Mouse (Mus musculus): ENCODE measurements at regions not wholly inside any gene's neighbourhood (a gene's known extent, or its start where the extent isn't known, plus 50 kb on each side); places are given as distances from the start of the nearest gene placed in this dataset.

DNA sequence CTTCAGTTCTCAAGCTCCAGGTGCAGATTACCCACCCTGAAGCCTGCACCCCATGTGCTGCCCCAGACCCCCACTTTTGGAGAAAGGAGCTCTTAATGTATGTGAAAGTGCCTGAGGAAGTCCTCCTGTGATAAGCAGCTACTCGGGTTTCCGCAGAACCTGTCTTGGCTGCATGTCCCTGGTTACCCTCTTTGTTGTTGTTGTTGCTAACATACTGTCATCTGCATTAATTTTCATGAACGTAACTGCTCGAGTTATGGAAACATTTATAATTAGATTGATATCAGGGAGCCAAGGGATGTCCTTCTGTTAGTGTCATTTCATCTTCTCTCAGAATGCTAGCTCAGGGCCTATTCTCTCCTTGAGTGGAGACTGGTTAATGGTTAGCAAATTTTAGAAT, 808.3 kb upstream of the Car8 start:
- H3K27me3 ChIP-seq (replicated peaks) = peaks cover 12% of the 10 kb centered on the region
- H3K4me3 ChIP-seq (replicated peaks) = no peak overlapping the region
- H3K36me3 ChIP-seq (replicated peaks; ENCODE audit: low read length) = no peaks in the 10 kb centered on the region
- H3K4me1 ChIP-seq = peaks cover 2% of the 10 kb centered on the region; the same call in 1 of the 2 replicates
- no peaks in the 10 kb centered on the region for H3K9me3 ChIP-seq
- no peak for TF ChIP-seq GATA1 (IDR thresholded peaks at IDR 0.05; ENCODE audit: borderline replicate concordance, low read length)
- no peak for TF ChIP-seq FLI1 (IDR thresholded peaks at IDR 0.05; ENCODE audit: low read length)

DNA sequence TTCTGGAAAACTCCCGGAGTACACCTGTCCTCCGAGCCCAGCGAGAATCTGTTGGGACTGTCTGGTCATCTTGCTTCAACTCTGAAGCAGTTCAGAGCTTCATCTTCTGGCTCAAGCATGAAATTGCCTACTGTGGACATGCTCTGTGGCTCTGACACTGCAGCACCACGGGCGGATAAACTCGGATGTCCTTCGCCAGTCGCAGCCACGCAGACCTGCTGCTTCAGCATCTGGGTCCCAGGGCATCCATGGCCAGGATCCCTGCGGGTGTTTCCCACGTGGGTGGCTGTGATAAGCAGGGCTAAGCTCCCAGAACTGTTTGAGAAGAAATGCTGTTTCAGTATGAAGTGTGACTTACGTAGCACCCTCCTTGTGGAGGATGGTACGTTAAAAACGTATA, 807.6 kb upstream of the Car8 start:
- H3K9me3 ChIP-seq = no peaks in the 10 kb centered on the region
- peaks cover 5% of the 10 kb centered on the region; the same call in 1 of the 2 replicates for H3K4me1 ChIP-seq
- peaks cover 16% of the 10 kb centered on the region for H3K27me3 ChIP-seq (replicated peaks)
- no peak for TF ChIP-seq FLI1 (IDR thresholded peaks at IDR 0.05; ENCODE audit: low read length)
- TF ChIP-seq GATA1 (IDR thresholded peaks at IDR 0.05; ENCODE audit: borderline replicate concordance, low read length) = no peak
- H3K4me3 ChIP-seq (replicated peaks) = no peak overlapping the region
- no peaks in the 10 kb centered on the region for H3K36me3 ChIP-seq (replicated peaks; ENCODE audit: low read length)

DNA sequence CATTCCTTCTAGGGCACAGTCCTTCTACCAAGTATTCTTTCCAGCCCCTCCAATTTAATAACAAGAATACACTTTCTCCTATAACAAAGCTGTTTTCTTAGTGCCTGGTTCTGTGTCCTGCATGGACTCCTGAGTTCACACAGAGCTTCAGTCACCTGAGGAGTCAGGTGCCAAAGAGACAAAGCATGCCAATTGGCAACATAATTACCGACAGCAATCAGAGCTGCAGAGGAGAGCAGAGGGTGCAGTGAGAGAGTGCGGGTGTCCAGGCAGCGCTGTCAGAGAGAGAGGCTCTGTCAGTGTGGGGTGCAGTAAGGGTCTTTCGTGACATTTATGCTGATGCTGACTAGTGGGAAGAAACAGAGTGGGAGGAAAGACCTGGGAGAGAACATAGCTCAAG, 807.2 kb upstream of the Car8 start:
- TF ChIP-seq GATA1 (IDR thresholded peaks at IDR 0.05; ENCODE audit: borderline replicate concordance, low read length) = no peak
- TF ChIP-seq FLI1 (IDR thresholded peaks at IDR 0.05; ENCODE audit: low read length) = no peak
- no peak overlapping the region for H3K4me3 ChIP-seq (replicated peaks)
- no peaks in the 10 kb centered on the region for H3K36me3 ChIP-seq (replicated peaks; ENCODE audit: low read length)
- peaks cover 13% of the 10 kb centered on the region for H3K27me3 ChIP-seq (replicated peaks)
- H3K9me3 ChIP-seq = no peaks in the 10 kb centered on the region
- peaks cover 5% of the 10 kb centered on the region; the same call in 1 of the 2 replicates for H3K4me1 ChIP-seq

DNA sequence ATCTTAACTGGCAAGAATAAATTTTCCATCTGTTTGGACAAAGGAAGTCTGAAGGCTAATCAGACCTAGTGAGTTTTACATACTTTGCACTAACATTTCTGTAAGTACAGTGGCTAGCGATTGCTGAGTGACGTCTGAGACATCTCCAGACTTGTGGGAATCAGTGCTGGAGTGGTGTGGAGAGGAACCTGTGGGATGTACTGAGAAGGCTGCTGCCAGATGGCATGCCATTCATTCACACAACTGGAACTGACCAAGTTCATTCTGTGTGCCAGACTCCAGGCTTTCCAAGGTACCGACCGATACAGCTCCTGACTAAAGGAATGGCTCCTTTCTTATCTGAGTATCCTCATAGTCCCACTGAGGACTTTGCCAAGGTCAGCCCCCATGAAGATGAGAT, 797.2 kb upstream of the Car8 start:
- H3K4me3 ChIP-seq (replicated peaks) = no peak overlapping the region

DNA sequence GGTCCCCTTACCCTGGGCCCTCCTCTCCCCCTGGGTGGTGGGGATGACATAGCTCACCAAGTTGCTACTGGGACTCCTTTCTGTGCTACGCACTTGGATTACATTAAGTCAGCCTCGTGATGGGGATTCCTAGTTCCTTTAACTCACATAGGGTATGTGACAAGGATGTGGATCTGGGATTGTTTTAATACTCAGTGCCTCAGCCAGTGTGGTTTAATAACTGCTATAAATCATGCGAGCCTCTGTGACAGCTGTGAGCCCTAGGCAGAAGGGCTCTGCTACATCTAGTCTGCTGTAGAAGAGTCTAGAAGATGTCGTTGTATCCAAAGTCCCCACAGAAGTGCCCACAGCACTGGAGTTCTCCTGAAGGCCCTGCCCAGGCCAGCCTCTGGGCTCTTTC, 796.5 kb upstream of the Car8 start:
- H3K27me3 ChIP-seq (replicated peaks) = peaks cover 41% of the 10 kb centered on the region
- peaks cover 7% of the 10 kb centered on the region for H3K9me3 ChIP-seq
- TF ChIP-seq GATA1 (IDR thresholded peaks at IDR 0.05; ENCODE audit: borderline replicate concordance, low read length) (no peak), FLI1 (IDR thresholded peaks at IDR 0.05; ENCODE audit: low read length) (no peak)
- peaks cover 9% of the 10 kb centered on the region for H3K4me1 ChIP-seq
- H3K4me3 ChIP-seq (replicated peaks) = no peak overlapping the region
- no peaks in the 10 kb centered on the region for H3K36me3 ChIP-seq (replicated peaks; ENCODE audit: low read length)

More for the DNA sequence above, 797.2 kb upstream of the Car8 start:
- no peaks in the 10 kb centered on the region for H3K36me3 ChIP-seq (replicated peaks; ENCODE audit: low read length)
- peaks cover under 1% of the 10 kb centered on the region; the same call in 1 of the 2 replicates for H3K9me3 ChIP-seq
- peaks cover 9% of the 10 kb centered on the region for H3K4me1 ChIP-seq
- no peak for TF ChIP-seq FLI1 (IDR thresholded peaks at IDR 0.05; ENCODE audit: low read length)
- TF ChIP-seq GATA1 (IDR thresholded peaks at IDR 0.05; ENCODE audit: borderline replicate concordance, low read length) = no peak
- peaks cover 42% of the 10 kb centered on the region for H3K27me3 ChIP-seq (replicated peaks)

DNA sequence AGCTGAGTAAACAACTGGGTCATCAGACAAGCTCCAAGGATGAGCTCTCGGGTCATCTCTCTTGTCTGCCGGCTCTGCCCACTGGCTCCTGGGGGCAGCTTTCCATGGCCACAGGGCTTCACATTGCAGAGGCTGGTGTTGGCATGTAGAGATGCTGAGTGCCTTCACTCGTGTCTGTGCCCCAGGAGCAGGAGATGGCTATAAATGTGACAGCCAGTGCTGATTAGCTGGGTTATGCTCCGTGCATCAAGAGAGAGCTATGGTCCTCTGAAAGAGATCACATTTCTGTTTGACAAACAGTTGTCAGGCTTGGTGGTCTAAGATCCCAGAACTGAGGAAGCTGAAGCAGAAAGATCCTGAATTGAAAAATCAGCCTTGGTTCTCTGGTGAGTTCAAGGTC, 795.4 kb upstream of the Car8 start:
- TF ChIP-seq GATA1 (IDR thresholded peaks at IDR 0.05; ENCODE audit: borderline replicate concordance, low read length) (no peak), FLI1 (IDR thresholded peaks at IDR 0.05; ENCODE audit: low read length) (no peak)
- H3K4me3 ChIP-seq (replicated peaks) = no peak overlapping the region
- no peaks in the 10 kb centered on the region for H3K36me3 ChIP-seq (replicated peaks; ENCODE audit: low read length)
- H3K4me1 ChIP-seq = peaks cover 9% of the 10 kb centered on the region
- peaks cover 35% of the 10 kb centered on the region for H3K27me3 ChIP-seq (replicated peaks)
- H3K9me3 ChIP-seq = peaks cover 7% of the 10 kb centered on the region

DNA sequence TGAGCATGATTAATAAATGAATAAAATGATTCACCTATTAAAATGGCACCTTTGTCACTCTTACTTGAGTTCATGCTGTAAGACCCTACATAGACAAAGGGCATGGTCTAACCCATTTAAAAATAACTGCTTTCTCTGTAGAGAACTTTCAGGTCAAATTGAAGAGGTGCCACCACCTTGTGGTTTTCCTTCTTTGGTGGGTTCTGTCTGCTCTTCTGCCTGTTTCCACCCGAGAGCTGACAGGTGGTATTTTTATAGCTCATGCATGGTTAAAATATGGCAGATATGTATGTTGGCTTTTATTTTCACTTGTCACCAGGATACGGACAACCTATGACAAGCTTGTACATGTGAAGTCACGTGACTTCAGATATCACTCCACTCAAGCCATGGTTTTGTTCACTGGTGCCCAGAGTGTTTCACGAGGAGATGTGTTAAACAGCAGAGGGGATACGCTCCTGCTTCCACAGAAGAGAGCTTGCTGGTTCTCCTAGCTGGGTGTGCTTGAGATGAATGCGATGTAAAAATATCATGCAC, 794.3 kb upstream of the Car8 start:
- Histone ChIP-seq H3K36me3 (replicated peaks; ENCODE audit: low read length) (no peaks in the 10 kb centered on the region), H3K27me3 (replicated peaks) (peaks cover 32% of the 10 kb centered on the region), H3K9me3 (peaks cover 7% of the 10 kb centered on the region), H3K4me1 (peaks cover 20% of the 10 kb centered on the region), H3K4me3 (replicated peaks) (no peak overlapping the region)
- TF ChIP-seq FLI1 (IDR thresholded peaks at IDR 0.05; ENCODE audit: low read length) = no peak
- no peak for TF ChIP-seq GATA1 (IDR thresholded peaks at IDR 0.05; ENCODE audit: borderline replicate concordance, low read length)

DNA sequence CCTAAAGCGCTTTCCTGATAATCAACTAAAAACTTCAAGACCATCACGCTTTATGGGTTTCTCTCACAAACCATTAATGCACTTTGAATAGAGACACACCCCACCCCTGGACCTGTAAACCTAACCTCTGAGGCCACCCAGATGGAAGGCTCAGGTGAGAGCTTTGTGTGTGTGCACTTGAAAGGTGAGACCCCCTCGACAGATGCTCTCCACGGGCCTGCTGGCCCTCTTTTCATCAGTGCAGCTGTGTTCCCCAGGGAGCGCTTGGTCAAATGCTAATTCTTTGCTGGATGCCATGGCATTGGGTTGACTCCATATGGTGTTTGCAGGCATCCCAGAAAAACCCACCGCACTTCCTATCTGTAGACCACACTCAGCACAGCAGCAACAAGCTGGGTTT, 792.8 kb upstream of the Car8 start:
- Histone ChIP-seq H3K27me3 (replicated peaks) (peaks cover 25% of the 10 kb centered on the region), H3K36me3 (replicated peaks; ENCODE audit: low read length) (no peaks in the 10 kb centered on the region), H3K9me3 (peaks cover 7% of the 10 kb centered on the region), H3K4me1 (peaks cover 30% of the 10 kb centered on the region), H3K4me3 (replicated peaks) (no peak overlapping the region)
- TF ChIP-seq FLI1 (IDR thresholded peaks at IDR 0.05; ENCODE audit: low read length) = no peak
- TF ChIP-seq GATA1 (IDR thresholded peaks at IDR 0.05; ENCODE audit: borderline replicate concordance, low read length) = no peak

DNA sequence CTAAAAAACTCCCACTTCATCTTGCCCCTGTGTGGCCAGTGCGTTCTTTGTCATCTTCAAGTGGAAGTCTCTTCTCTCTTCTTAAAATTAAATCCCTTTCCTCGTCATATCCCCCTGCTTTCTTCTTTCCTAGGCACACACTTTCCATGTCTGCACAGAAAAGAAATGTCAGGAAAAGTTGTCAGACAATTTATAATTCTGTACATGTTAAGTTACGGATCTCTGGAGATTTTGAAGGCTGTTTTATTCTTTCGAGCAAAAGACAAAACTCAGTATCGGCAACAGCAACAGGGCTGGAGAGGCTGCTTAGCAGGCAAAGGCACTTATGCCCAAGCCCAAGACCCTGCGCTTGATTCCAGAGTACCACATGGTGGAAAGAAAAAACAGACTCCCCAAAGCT, 790.1 kb upstream of the Car8 start:
- Histone ChIP-seq H3K36me3 (replicated peaks; ENCODE audit: low read length) (no peaks in the 10 kb centered on the region), H3K4me1 (peaks cover 43% of the 10 kb centered on the region), H3K4me3 (replicated peaks) (peak overlapping the region; percentile 92), H3K27me3 (replicated peaks) (peaks cover 17% of the 10 kb centered on the region), H3K9me3 (peaks cover 7% of the 10 kb centered on the region)
- TF ChIP-seq FLI1 (IDR thresholded peaks at IDR 0.05; ENCODE audit: low read length) = no peak
- TF ChIP-seq GATA1 (IDR thresholded peaks at IDR 0.05; ENCODE audit: borderline replicate concordance, low read length) = no peak

DNA sequence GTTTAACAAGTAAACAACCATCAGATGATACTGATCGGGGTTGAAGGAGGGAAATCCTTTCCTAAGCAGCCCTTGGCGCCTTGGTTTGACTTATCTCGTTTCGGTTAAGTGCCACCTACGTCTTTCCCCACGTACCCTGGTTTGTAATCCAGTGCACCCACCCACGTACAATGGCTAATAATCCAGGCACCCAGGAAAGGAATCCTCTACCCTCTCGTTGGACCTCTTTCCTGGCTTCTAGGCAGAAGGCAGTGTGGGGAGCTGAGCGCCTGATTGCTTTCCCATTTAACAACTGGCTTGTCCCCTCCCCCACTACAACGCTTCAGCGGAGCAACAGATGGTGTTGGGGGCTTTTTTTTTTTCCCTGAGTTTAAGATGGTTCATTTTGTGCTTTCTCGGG, 789.6 kb upstream of the Car8 start:
- H3K9me3 ChIP-seq = peaks cover 7% of the 10 kb centered on the region
- no peaks in the 10 kb centered on the region for H3K36me3 ChIP-seq (replicated peaks; ENCODE audit: low read length)
- H3K4me3 ChIP-seq (replicated peaks) = peak overlapping the region; percentile 92
- TF ChIP-seq FLI1 (IDR thresholded peaks at IDR 0.05; ENCODE audit: low read length) (no peak), GATA1 (IDR thresholded peaks at IDR 0.05; ENCODE audit: borderline replicate concordance, low read length) (no peak)
- H3K4me1 ChIP-seq = peaks cover 43% of the 10 kb centered on the region
- peaks cover 17% of the 10 kb centered on the region for H3K27me3 ChIP-seq (replicated peaks)

Data from megakaryocyte, embryonic 14.5 days (primary cell).